Mouse (Mus musculus) midbrain, embryonic 14.5 days (tissue): ENCODE data around the gene Krtap19-3. TPM values are rescaled to one million over a fixed set of nuclear protein-coding genes. Genes with fewer than 3 reads are reported as not detected.

ENCODE experiments used
- ATAC-seq: fragments of 200-750 bp; cut with Nextera tagmentation; 2 replicates; pipeline ENCODE4 v1.8.0; 2017; ENCODE audit warnings: moderate number of reproducible peaks, moderate library complexity; ENCODE audit not compliant: low FRiP score, low TSS enrichment
- DNase-seq: peaks from one replicate; pipeline ENCODE4 v3.0.0-alpha.2; 2015
- H3K27ac ChIP-seq: fragments of 300-500 bp; sonication (generic); replicated peaks from 2 replicates; pipeline ENCODE4 v1.5.1; 2014; ENCODE audit warnings: mild to moderate bottlenecking, low read depth, low read length, moderate library complexity
- H3K27me3 ChIP-seq: fragments of 300-500 bp; sonication (generic); 2 replicates; pipeline ENCODE4 v1.6.1; 2014; ENCODE audit warnings: low read length, control low read depth, mixed read lengths; ENCODE audit not compliant: control insufficient read depth, insufficient read depth
- H3K36me3 ChIP-seq: fragments of 300-500 bp; sonication (generic); 2 replicates; pipeline ENCODE4 v1.6.1; 2014; ENCODE audit warnings: low read length, control low read depth; ENCODE audit not compliant: control insufficient read depth, insufficient read depth
- H3K4me1 ChIP-seq: fragments of 300-500 bp; sonication (generic); 2 replicates; pipeline ENCODE4 v1.6.1; 2014; ENCODE audit warnings: mild to moderate bottlenecking, antibody characterized with exemption, low read length, control low read depth; ENCODE audit not compliant: control insufficient read depth, insufficient read depth
- H3K4me2 ChIP-seq: fragments of 300-500 bp; sonication (generic); 2 replicates; pipeline ENCODE4 v1.6.1; 2014; ENCODE audit warnings: mild to moderate bottlenecking, low read length, moderate library complexity
- H3K4me3 ChIP-seq: fragments of 300-500 bp; sonication (generic); replicated peaks from 2 replicates; pipeline ENCODE4 v1.5.1; 2014; ENCODE audit warnings: low read depth, low read length
- H3K9ac ChIP-seq: fragments of 300-500 bp; sonication (generic); replicated peaks from 2 replicates; pipeline ENCODE4 v1.6.1; 2014; ENCODE audit warnings: mild to moderate bottlenecking, low read length, moderate library complexity
- H3K9me3 ChIP-seq: fragments of 300-500 bp; sonication (generic); 2 replicates; pipeline ENCODE4 v1.6.1; 2016; ENCODE audit warnings: low read length, control low read depth, mixed read lengths; ENCODE audit not compliant: control insufficient read depth
- WGBS: fragments of 180-500 bp; shearing (Covaris S2); extraction: QIAGEN DNeasy Blood & Tissue Kit; methylation state at CpG from one replicate; pipeline ENCODE4 v1.1.7; 2014; 5-methylcytosine and 5-hydroxymethylcytosine counted together
- polyA plus RNA-seq: library from polyadenylated mRNA; unstranded; fragments of >200 nt; fragmentation: Nextera tagmentation; extraction: Ambion mirVana; gene quantifications from 2 replicates; pipeline ENCODE4 v1.2.1, GENCODE M21; 2014

The Krtap19-3 gene
- polyA plus RNA-seq: not detected in 2 replicates

GRCm38 (mm10) chr16:88877938-88878337 lies at the start of gene Krtap19-3:
Krtap19-3 (minus strand) TSS chr16:88878038.
- no peak for DNase-seq
- Histone ChIP-seq H3K4me3 (no peak within 1 kb of the TSS), H3K27ac (no peak within 1 kb of the TSS), H3K27me3 (no peaks in the 10 kb centered on the region), H3K4me1 (no peaks in the 10 kb centered on the region), H3K36me3 (no peaks in the 10 kb centered on the region), H3K9me3 (no peaks in the 10 kb centered on the region), H3K9ac (no peak within 1 kb of the TSS), H3K4me2 (no peak within 1 kb of the TSS)
- no peak for ATAC-seq
- WGBS: 94% methylated on average over 2 of the region's 2 CpGs

- Histone ChIP-seq H3K36me3 (no peaks in the 10 kb centered on the region), H3K4me3 (no peak within 1 kb of the TSS), H3K27ac (no peak within 1 kb of the TSS), H3K9me3 (no peaks in the 10 kb centered on the region), H3K4me2 (no peak within 1 kb of the TSS), H3K27me3 (no peaks in the 10 kb centered on the region), H3K9ac (no peak within 1 kb of the TSS), H3K4me1 (no peaks in the 10 kb centered on the region)
- 96% methylated on average over 6 of the region's 6 CpGs for WGBS
- DNase-seq: no peak
- ATAC-seq: no peak
Observed at GRCm38 (mm10) chr16:88896357-88896756, 18.5 kb upstream of the Krtap19-3 start, which contains the start of gene Krtap19-5. Krtap19-5 (minus strand) TSS chr16:88896457.

GRCm38 (mm10) chr16:88886870-88887269 lies 9.0 kb upstream of the Krtap19-3 start:
- no peaks in the 10 kb centered on the region for H3K27me3 ChIP-seq
- ATAC-seq (no peak), DNase-seq (no peak)
- H3K9ac ChIP-seq: no peak overlapping the region
- no peak overlapping the region for H3K4me2 ChIP-seq
- H3K9me3 ChIP-seq: no peaks in the 10 kb centered on the region
- no peak overlapping the region for H3K4me3 ChIP-seq
- H3K36me3 ChIP-seq: no peaks in the 10 kb centered on the region
- H3K27ac ChIP-seq: no peak overlapping the region
- H3K4me1 ChIP-seq: no peaks in the 10 kb centered on the region
- WGBS: 89% methylated on average over 6 of the region's 6 CpGs

GRCm38 (mm10) chr16:88884989-88885388 lies 7.2 kb upstream of the Krtap19-3 start, which contains the start of gene Krtap19-4:
Krtap19-4 (minus strand) TSS chr16:88885089.
- Histone ChIP-seq H3K4me2 (no peak within 1 kb of the TSS), H3K36me3 (no peaks in the 10 kb centered on the region), H3K4me1 (no peaks in the 10 kb centered on the region), H3K27me3 (no peaks in the 10 kb centered on the region), H3K27ac (no peak within 1 kb of the TSS), H3K9ac (no peak within 1 kb of the TSS), H3K4me3 (no peak within 1 kb of the TSS), H3K9me3 (no peaks in the 10 kb centered on the region)
- 92% methylated on average over 5 of the region's 5 CpGs for WGBS
- ATAC-seq (no peak), DNase-seq (no peak)

GRCm38 (mm10) chr16:88874169-88874568 lies 3.7 kb downstream of the Krtap19-3 start, which contains the start of gene Krtap19-2:
Krtap19-2 (minus strand) TSS chr16:88874269.
- no peak within 1 kb of the TSS for H3K4me2 ChIP-seq
- DNase-seq: no peak
- no peak within 1 kb of the TSS for H3K4me3 ChIP-seq
- H3K9ac ChIP-seq: no peak within 1 kb of the TSS
- H3K4me1 ChIP-seq: no peaks in the 10 kb centered on the region
- H3K27ac ChIP-seq: no peak within 1 kb of the TSS
- H3K36me3 ChIP-seq: no peaks in the 10 kb centered on the region
- no peak for ATAC-seq
- over 99% methylated on average over 3 of the region's 3 CpGs for WGBS
- no peaks in the 10 kb centered on the region for H3K27me3 ChIP-seq
- no peaks in the 10 kb centered on the region for H3K9me3 ChIP-seq

GRCm38 (mm10) chr16:88869311-88869710 lies 8.5 kb downstream of the Krtap19-3 start, which contains the start of gene Krtap19-1:
Krtap19-1 (minus strand) TSS chr16:88869411.
- WGBS: 90% methylated on average over 6 of the region's 6 CpGs
- H3K9me3 ChIP-seq: no peaks in the 10 kb centered on the region
- ATAC-seq (no peak), DNase-seq (no peak)
- H3K9ac ChIP-seq: no peak within 1 kb of the TSS
- no peaks in the 10 kb centered on the region for H3K36me3 ChIP-seq
- H3K27ac ChIP-seq: no peak within 1 kb of the TSS
- no peaks in the 10 kb centered on the region for H3K27me3 ChIP-seq
- H3K4me3 ChIP-seq: no peak within 1 kb of the TSS
- no peak within 1 kb of the TSS for H3K4me2 ChIP-seq
- H3K4me1 ChIP-seq: no peaks in the 10 kb centered on the region

GRCm38 (mm10) chr16:88864887-88865407 lies 12.9 kb downstream of the Krtap19-3 start:
- DNase-seq (no peak), ATAC-seq (no peak)
- Histone ChIP-seq H3K36me3 (no peaks in the 10 kb centered on the region), H3K9ac (no peak overlapping the region), H3K9me3 (no peaks in the 10 kb centered on the region), H3K4me2 (no peak overlapping the region), H3K27me3 (no peaks in the 10 kb centered on the region), H3K4me1 (no peaks in the 10 kb centered on the region), H3K27ac (no peak overlapping the region), H3K4me3 (no peak overlapping the region)
- 92% methylated on average over 4 of the region's 4 CpGs for WGBS

GRCm38 (mm10) chr16:88851450-88851849 lies 26.4 kb downstream of the Krtap19-3 start:
- ATAC-seq (no peak), DNase-seq (peak; percentile 67)
- no peaks in the 10 kb centered on the region for H3K27me3 ChIP-seq
- 15% methylated on average over 5 of the region's 5 CpGs for WGBS
- H3K9ac ChIP-seq: no peak overlapping the region
- no peak overlapping the region for H3K4me3 ChIP-seq
- no peaks in the 10 kb centered on the region for H3K4me1 ChIP-seq
- no peak overlapping the region for H3K27ac ChIP-seq
- no peaks in the 10 kb centered on the region for H3K36me3 ChIP-seq
- H3K4me2 ChIP-seq: no peak overlapping the region
- no peaks in the 10 kb centered on the region for H3K9me3 ChIP-seq

GRCm38 (mm10) chr16:88848558-88848957 lies 29.3 kb downstream of the Krtap19-3 start:
- no peak for ATAC-seq
- no peak for DNase-seq
- Histone ChIP-seq H3K4me2 (no peak overlapping the region), H3K4me1 (no peaks in the 10 kb centered on the region), H3K27ac (no peak overlapping the region), H3K36me3 (no peaks in the 10 kb centered on the region), H3K4me3 (no peak overlapping the region), H3K9ac (no peak overlapping the region), H3K9me3 (no peaks in the 10 kb centered on the region), H3K27me3 (no peaks in the 10 kb centered on the region)
- 89% methylated on average over 4 of the region's 4 CpGs for WGBS
